Mouse (Mus musculus) frontal cortex, adult (tissue): ENCODE results near the gene Sptbn1.
"Not testable (repeated sequence)": the region's sequence is repeated elsewhere in the genome, so short reads cannot be mapped to it uniquely, and the experiment has no call there.

Source experiments
- ATAC-seq: cut with Nextera tagmentation; 2 replicates; pipeline ENCODE4 v1.9.2; 2017; ENCODE audit warnings: mild to moderate bottlenecking, moderate library complexity, mixed read lengths; ENCODE audit not compliant: low TSS enrichment

Sptbn1 gene

DNA sequence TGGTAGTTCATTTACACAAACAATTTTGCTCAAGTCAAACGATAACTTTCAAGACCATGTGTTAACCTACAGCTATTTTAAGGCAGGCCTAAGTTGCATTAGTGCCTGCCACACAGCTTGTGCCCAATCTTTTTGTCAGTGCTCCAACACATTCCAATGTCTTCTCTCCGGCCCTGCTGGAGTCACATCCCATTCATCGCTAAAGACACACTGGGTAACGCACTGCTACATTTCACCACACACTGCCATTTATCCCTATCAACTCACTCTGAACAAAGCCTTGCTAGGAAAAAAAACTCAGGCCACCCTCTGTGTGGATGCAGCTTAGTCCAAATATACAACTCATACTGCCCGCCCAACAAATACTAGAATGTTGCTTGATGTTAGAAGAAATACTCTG lies 11.5 kb downstream of the Sptbn1 start:
- ATAC-seq, result no peak

GRCm38 (mm10) chr11:30255211-30255610 lies 12.8 kb downstream of the Sptbn1 start:
- not testable (repeated sequence) for ATAC-seq

GRCm38 (mm10) chr11:30251294-30251904 lies 16.6 kb downstream of the Sptbn1 start:
- ATAC-seq, result no peak

DNA sequence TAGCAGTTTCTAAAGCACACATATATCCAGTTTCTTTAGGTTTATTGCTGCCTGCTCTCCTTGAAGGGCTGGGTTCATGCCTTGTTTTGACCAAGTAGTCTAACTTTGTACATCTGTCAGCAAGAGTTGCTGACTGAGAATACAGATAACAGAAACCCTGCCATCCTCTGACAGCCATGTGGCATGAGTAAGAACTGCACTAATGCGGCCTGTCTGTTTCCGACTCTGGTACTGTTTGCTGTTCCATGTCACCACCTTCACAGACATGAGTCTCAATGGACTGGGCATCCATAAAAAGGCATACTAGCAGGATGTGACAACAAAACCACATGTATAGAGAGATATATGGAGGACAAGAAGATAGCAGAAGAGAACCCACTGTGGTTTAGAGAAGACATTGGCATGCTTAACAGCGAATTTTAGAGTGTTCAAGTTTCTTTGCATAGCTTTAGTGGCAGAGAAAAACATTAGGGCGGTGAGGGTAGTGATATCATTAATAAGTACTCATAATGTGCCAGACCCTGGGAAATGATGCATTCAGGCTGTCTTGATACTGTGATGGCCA lies 18.4 kb downstream of the Sptbn1 start:
- ATAC-seq, result 0 out of 2 replicates have a peak, but pooled peaks have one; percentile 35

- no peak for ATAC-seq
Observed at GRCm38 (mm10) chr11:30247106-30247505, 20.9 kb downstream of the Sptbn1 start.

- no peak for ATAC-seq
Observed at GRCm38 (mm10) chr11:30246161-30246560, 21.8 kb downstream of the Sptbn1 start.

- ATAC-seq, result no peak
Observed at GRCm38 (mm10) chr11:30244172-30244571, 23.8 kb downstream of the Sptbn1 start.

DNA sequence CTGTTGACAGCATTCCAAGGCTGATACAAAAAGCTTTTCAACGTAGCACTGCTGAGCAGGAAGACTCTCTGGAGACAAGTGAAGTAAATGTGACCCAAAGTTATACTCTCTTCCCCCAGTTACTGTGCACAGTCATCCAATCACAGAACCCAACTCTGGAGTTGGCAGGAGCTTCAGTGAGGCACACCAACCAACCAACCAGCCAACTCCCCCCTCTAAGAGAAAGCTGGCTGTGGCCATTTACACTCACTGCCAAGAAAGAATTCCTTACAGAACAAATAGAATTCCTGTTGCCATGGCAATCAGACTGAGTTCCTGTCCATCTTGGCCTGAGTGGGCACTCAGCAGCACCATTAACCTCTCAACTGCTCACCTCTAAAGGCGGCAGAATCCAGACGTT lies 24.4 kb downstream of the Sptbn1 start:
- peak; percentile 81 for ATAC-seq

DNA sequence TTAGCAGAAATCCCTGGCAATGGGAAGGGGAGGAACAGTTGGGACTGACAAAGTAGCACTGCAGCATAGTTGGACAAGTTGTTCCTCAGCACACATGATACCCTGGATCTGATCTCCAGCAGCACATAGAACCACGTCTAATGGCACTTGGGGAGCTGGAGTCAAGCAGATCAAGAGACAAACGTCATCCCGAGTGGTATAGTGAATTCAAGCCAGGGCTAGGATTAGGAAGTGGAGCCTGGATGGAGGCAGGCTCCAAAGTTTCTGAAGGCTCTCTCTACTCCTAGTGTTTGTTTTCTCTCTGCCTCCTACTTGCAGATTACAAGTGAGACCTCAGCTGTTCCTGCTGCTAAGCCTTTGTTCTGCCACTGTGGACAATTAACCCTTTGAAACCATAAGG lies 27.1 kb downstream of the Sptbn1 start:
- no peak for ATAC-seq

DNA sequence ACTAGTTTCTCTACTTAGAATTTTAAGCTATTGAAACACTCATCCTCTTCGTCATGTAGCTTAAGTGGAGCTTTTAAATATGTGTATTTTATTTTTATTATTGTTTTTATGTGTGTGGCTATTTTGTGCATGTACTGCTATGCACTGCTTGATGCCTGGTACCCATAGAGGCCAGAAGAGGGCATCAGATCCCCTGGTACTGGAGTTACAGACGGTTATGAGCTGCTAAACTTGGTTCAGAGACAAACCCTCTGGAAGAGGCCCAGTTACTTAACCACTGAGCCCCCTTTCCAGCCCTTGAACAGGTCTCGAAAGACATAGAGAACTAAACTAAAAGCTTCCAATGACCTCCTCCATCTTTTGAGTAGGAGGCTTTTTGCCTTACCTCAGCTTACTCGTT lies 30.0 kb downstream of the Sptbn1 start:
- no peak for ATAC-seq

GRCm38 (mm10) chr11:30236681-30237242 lies 31.2 kb downstream of the Sptbn1 start:
- ATAC-seq, result peak; percentile 25; the same call in 1 of the 2 replicates

DNA sequence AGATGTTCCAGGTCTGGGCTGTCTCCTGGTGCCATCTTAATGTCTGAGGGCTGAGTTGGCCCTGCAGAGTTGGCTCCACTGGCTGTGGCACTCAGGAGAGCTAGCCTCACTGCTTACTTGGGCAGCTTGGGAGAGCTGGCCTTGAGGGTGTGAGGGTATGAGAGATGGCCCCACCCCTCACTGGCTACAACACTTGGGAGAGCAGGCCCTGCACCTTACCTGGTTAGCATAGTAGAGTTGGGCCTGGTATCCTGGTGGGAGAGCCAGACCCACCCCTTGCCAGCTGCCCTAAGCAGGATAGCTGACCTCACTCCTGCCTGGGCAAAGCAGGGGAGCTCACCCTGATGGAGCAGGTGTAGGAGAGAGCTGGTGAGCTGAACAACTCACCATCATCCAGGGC lies 32.3 kb downstream of the Sptbn1 start:
- no peak for ATAC-seq

- no peak for ATAC-seq
Observed at GRCm38 (mm10) chr11:30235218-30235617, 32.8 kb downstream of the Sptbn1 start.

- no peak for ATAC-seq
Observed at GRCm38 (mm10) chr11:30233946-30234345, 34.0 kb downstream of the Sptbn1 start.

- ATAC-seq, result no peak
Observed at GRCm38 (mm10) chr11:30232082-30232481, 35.9 kb downstream of the Sptbn1 start.

- ATAC-seq, result peak; percentile 22; the same call in 1 of the 2 replicates
Observed at GRCm38 (mm10) chr11:30231336-30231735, 36.6 kb downstream of the Sptbn1 start.

- ATAC-seq, result peak; percentile 44; the same call in 1 of the 2 replicates
Observed at GRCm38 (mm10) chr11:30230330-30230771, 37.6 kb downstream of the Sptbn1 start.

GRCm38 (mm10) chr11:30226756-30227155 lies 41.2 kb downstream of the Sptbn1 start:
- no peak for ATAC-seq

DNA sequence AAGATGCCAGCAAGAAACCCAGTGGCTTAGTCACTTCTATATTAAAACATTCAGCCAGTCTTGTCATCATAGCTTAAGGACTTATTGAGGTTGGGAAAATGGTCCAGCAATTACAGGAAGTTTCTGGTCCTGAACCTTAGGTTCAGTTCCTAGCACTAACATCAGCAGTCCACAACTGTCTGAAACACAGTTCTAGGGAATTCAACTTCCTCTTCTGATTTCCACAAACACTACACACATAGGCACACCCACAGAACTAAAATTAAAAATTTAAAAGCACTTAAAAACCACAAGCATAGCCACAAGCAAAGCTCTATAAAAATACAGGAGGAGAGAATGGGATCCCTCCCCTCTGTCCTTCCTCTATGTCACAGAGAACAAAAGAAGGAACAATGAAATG lies 43.4 kb downstream of the Sptbn1 start:
- no peak for ATAC-seq

DNA sequence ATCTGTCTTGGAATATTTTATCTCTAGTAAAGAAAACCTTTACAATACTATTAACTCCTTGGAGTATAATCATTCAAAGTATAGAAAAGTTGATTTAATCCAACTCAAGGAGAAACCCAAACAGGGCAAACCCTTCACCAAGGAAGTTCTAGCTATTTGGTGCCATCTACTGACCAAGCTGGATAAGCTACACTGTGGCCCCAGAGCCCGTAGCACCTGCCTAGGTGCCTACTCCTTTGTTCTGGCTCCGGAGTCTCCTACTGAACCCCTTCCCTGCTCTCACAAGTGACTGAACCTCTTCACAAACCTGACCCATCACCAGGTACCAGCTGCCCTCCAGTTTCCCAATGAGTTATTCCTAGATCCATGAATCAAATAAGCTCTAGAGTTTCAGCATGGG lies 45.3 kb downstream of the Sptbn1 start:
- no peak for ATAC-seq

DNA sequence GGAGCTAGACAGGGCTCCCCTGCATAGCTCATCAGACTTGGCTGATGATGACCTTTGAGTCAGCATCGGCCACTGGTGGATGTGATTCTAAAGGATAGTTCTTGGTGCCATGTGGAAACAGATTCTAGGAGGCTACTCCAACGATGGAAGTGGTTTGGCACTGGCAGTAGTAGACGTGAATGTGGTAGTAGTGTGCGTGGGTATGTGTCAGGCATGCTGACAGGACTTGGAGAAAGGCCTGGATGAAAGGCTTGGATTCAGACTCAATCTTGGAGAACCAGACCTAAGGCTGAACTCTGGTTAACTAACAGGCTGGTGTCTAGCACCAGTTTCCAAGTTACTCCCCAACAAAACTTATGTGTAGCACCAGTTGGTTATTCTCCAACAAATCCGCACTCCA lies 46.9 kb downstream of the Sptbn1 start:
- ATAC-seq, result peak; percentile 81

- no peak for ATAC-seq
Observed at GRCm38 (mm10) chr11:30218386-30218785, 49.6 kb downstream of the Sptbn1 start.

- ATAC-seq, result no peak
Observed at GRCm38 (mm10) chr11:30217496-30217895, 50.5 kb downstream of the Sptbn1 start.
